Mouse (Mus musculus) left cerebral cortex, adult 18-20 months (tissue): ENCODE data around the gene Fam196b. TPM values are rescaled to one million over a fixed set of nuclear protein-coding genes. Genes with fewer than 3 reads are reported as not detected.
A peak's percentile ranks its signal among the peaks of the same experiment; 100 is the strongest.

Experiments used
- DNase-seq, 2 experiments: peaks; one replicate each; pipeline ENCODE4 v3.0.0; 2021 to 2022; ENCODE audit warnings: low spot score in 2 of 2, mixed read lengths in 1 of 2
- total RNA-seq, 2 experiments: library from RNA; stranded (reverse); gene quantifications; 2 replicates each; pipeline ENCODE4 v1.2.3; 2021

Fam196b gene
- total RNA-seq, 2 experiments from 2014 or later = 0.95 to 1.1 TPM

DNA sequence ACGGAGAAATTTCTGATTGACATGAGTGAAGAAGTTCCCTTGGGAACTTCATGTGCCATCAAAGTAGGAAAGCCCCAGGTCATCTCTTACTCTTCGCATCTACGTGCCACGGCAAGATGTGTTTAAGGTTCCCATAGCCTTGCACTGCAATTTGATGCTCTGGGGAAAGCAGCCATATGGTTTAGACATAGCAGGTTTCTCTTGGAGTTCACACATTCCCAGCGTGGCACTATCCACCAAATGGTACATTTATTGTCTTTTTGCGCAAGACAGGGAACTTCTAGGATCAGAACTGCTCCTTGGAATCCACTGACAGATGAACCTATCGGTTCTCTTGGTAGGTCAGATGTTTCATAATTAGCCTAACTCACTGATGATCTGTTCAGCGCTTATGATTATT is 86.7 kb downstream of the Fam196b start:
- peak in 1 of 2 experiments; percentile 9 for DNase-seq

DNA sequence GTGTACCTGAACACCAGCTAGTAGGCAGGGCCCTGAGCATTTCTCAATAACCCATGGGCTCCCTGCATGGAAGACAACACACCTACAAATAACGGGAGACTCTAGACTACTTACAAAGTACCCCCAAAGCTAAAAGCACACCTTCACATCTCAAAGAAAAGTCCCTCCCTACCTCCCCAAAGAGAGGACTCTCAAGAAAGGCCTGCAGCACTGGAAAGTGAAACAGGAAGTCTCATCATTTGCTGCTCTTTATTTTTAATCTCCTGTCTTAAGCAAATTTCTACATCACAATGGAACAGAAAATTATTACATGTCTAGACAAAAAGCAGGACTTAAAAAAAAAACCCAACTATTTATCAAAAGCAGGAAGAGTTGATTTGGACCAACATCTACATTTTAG is 90.7 kb downstream of the Fam196b start:
- no peak for DNase-seq

DNA sequence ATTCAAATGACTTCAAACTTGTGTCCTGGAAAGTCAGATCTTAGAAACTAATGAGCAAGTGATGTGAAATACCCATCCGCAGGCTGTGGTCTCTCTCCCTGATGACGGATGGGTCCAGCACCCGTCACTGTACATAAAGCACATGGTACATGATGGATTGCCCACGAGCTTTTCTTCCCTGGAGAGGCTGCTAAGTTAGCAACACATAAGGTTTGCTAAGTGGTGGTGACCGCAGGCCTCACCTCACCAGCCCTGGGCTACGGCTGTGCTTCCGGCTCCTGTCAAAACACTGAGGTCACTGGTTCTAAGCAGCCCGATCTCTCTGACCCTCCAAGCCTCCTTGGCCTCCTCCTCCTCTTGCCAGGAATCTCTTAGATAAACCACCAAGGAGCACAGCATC is 91.7 kb downstream of the Fam196b start:
- no peak for DNase-seq

DNA sequence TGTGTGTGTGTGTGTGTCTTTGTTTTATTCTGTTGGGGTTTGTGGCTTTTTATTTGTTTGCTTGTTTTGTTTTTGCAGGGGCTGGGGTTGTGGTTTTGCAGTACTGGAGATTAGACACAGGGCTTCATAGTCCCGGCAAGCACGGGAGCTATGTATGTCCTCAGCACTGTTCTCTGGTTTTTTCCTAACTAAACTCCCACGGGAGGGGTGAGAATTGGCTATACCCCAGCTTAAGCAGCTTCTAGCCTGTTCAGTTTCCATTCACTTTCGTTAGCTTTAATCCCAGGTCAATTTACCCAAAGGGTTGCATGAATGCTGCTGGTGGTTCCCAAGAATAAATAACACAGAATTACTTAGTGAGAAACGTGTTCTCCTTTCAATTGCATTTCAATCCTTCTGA is 92.2 kb downstream of the Fam196b start:
- no peak for DNase-seq

DNA sequence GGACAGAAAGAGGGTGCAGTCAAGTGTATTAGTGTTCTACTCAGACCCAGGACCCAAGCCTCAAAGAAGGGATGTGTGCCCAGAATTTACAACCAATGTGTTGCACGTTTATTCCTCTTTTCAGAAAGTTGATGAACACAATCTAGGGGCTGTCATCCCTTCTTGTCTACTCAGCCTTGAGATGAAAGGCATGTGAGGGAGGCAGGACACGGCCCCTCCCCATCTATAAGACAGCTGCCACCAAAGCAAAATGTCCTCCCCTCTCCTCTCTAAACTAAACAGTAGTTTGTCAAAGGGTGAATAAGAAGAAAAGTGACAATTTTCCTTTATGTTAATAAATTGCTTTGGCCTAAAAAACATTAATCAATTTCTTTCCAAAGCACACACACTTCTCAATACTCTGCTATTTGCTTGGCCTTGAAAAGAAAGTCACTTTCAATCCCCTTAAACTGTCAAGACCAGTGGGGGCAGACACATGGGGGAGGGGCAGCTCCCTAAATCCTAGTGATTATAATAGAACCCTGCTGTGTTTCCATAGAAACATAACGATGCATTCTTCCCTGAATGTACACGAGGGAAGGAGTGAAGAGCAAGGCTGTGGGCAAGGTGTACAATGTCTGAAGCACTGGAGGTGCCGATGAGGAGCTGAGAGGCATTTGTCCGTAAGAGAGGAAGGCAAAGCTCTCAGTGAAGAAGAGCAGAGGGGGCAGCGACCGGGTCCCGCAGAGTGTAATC is 101.4 kb downstream of the Fam196b start:
- no peak for DNase-seq

DNA sequence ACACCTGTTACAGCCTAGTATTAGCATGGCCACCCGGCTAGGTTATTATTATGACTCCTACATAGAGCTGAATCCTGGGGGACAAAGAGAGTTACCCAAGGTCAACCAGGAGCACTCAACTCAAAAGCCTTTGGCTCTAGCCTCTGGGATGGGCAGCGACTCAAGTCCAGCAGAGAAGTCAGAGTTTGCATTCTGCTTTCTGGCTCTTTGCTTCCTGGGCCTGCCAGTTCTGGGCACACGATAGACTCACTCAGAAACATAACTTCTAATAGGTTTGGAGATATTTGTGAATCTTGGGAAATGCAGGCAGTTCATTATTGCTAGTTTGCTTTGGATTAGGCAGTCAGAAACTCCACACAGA is 102.0 kb downstream of the Fam196b start:
- DNase-seq = no peak

DNA sequence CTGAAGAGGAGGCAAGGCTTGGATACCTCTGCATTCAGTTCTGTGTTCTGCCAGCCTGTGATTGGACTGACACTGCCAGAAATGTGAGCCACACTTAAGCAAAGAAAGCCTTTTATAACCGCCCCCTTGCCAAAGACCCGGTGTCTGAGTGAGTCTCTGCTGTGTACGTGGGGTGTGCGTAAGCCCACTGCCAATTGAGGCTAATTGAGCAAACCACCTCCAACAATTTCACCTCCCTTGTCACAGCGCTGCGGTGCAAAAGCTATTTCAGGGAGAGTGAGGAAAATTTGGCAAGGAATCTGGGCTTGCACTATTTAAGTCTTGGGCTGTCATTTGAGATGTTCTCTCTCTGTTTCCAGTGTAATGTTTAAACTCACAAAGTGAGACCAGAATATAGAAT is 106.4 kb downstream of the Fam196b start:
- DNase-seq = peak; percentile 32 to 71

DNA sequence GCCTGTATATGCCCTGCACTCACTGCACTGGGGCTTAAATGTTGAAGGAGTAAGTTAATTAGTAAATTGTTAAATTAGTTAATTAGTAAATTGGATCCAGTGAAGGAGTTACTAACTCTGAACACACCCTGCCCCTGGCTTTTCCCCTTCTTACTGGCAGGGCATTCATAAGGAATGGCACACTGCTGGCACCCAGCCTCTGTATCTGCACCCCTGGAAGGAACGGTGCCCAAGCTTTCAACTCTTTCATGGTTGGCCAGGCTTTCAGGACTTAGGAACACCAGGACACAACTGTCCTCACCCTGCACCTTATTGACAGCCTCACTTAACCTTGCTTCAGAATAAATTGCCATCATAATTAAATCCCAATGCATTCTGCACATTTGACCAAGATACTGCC is 109.9 kb downstream of the Fam196b start:
- DNase-seq = no peak

DNA sequence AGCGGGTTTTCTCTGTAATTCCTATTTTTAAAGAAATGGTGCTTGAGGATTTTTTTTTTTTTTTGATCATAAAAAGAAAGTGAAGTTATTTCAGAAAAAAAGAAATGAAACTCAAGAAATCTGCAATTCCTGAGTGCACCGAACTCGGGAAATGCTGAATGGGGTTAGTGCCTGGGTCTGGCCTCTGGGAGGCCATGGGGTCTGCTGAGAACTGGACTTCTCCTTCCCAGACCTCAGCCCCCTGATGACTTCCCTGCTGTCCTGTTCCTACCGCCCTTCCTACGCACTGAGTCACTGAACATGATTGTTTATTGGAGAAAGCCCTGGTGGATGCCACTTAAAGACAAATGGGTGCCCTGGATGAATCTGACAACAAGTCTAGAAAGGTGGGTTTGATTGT is 112.6 kb downstream of the Fam196b start:
- DNase-seq = no peak

DNA sequence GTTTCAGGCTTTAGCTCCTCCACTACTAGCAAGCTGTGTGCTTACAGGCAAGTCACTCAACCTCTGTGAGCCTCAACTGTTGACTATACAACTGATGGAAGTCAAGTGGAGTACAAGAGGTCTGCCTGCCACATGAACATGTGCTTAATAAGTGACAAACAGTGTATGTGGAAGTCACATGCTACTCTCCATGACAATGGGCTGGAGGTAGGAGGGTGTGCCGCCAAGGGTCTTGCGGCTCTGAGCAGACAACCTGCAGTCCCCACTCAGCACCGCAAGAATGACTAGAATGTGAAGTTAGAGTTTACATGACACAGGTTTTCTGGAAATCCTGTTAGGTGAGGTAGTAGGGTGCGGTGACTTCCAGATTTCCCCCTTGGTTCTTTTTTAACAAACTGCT is 116.3 kb downstream of the Fam196b start:
- DNase-seq = no peak

DNA sequence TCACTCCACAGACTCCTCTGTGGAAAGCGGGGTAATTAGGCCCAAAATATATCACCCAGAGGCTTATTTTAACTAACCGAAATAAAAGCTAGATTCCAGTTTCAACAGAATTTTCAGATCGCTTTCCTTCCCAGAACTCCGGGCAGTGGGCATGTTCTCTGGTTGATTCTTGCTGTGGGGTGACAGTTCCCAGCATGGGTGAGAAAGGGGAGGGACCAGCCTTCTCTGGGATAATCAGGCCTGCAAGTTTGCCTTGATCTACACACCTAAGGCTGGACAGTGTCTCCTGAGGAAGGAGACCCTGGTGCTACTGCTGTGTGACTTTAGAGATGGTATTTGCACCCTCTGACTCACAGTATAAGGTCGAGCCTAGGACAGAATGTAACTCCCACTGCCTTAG is 116.7 kb downstream of the Fam196b start:
- no peak for DNase-seq

DNA sequence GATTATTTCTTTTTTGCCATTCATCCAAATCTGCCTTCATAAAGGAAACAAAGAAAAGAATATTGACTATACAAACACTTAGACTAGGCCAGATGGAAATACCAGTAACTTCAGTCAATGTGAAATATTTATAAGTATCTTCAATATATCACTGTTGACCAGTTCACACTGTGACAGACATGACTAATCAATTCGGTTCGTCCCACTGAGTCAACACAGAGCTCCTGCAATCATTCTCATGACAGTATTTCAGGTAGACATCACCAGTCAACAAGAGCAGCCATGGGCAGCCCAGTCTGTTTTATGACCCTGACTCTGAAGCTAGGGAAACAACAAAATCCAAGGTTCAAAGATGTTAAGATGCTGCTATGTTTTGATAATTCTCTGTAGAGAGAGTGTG is 117.4 kb downstream of the Fam196b start:
- DNase-seq = no peak

DNA sequence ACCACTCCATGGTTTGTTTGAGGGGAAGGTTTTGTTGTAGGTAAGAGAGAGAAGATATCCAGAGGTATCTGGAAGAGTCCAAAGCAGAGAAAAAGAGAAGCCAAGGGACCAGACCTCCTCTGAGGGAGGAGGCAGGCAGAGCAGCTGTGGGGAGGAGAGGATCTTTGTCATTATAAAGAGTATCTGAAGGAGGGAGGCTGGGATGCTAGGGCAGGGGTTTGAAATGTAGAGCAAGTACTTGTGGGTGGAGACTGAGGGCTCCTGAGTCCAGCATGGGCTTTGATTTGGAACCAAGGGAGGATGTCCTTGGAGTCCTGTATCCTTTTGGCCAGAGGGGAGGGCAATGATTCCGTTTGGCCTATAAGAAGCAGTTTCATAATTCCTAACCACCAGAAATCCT is 122.8 kb downstream of the Fam196b start:
- DNase-seq = no peak

DNA sequence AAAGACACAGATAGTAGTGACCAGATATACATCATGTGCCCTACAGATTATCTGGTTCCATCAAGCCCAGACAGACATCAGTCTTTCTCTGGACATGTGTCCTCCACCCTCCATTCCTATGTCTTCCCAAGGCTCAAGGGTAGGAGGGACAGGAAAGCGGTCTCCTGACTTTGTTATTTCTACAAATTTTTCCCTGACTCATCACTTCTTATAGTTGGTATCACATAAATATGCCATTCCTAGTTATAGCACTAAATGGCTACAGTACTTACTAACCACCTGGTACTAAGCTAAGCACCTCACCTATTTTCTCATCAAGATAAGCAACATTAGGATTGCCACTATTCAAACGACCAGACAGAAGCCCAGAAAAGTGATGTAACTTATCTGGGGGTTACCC is 123.8 kb downstream of the Fam196b start:
- no peak for DNase-seq

DNA sequence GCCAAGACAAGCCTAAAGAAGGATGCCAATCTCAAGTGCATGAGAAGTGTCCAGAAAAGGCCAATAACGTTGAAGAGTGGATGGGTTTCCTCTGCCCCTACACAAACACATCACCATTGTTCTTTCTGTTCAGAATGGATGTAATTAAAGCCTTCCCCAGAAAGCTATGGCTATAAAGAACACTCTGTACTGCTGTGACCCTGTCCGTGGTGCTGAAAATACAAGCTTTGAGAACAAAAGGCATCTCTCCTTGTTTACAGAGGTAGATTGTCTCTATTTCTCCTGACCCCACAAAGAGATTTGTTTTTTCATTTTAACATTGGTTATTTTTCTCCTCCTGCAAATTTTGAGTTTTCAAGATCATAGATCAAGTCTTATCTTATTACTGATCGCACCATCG is 133.3 kb downstream of the Fam196b start:
- DNase-seq = no peak

DNA sequence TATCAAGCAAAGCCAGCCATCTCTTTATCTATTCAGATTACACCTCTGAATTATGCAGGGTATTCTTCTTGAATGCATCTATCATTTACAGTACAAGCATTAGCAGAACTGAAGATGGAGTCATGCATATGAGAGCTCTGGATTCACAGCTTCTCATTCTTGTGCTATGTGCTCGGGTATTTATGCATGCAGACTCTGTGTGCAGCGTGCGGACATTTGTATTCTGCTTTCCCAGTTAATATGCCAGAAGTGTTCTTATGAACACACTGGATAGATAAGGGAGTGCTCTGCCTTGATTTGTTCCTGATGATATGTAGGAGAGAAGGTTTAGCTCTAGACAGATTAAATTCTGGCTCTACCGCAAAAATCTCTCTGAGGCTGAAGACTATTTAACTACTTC is 135.3 kb downstream of the Fam196b start:
- no peak for DNase-seq

DNA sequence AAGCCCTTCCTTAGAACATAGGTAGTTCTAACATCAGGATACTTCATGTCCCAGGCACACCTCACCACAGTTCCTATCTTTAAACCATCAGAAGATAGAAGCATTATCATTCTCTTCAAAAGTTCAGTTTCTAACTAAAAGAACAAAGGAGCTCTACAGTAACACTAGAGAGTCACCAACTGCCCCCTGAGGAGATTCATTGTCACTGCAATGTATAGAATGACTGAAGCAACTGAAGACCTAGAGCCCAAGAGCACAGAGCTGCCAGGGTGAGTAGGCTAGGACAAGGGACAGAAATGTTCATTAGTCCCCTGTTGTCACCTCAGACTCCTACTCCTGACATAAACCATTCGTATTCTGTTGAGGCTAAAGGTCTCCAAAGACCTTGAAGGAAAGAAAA is 152.4 kb downstream of the Fam196b start:
- DNase-seq = no peak

DNA sequence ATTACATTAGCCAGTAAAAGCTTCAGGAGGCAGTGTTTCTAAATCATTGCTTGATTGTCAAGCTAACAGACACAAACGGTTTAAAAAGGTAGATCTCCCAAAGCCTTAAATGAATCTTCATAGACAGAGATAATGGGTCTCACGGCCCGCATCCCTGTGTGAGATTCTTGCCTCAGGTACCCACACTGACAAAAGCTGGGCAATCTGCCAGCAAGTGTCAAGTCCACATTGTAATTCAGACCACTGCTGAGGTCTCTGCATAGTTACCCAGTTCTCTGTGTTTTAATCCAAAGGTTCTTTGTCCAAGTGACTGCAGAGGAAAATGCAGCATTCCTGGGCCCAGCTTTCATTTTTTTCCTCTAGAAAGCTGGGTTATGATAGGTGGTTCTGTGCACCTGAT is 153.9 kb downstream of the Fam196b start:
- no peak for DNase-seq

DNA sequence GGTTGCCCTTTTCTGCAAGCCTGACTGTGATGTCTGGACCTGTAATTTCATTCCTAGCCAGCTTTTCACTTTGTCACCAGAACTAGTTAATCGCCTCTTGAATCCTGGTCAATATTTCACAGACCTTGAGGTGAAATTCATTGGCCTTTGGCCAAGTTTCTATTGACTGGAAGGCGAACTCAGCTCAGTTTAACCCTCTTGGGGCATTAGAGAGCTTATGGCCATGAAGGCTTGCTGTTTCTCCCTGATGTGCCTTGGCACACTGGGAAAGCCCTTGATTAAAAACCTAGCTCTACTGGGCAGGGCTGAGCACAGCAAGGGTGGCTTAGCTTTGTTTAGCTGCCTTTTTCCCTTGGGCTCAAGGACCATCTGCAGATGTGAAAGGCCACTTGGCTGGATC is 155.2 kb downstream of the Fam196b start:
- no peak for DNase-seq

Other genes with a start within 250 kb of the Fam196b start
- not detected for gene 4930469K13Rik, start 216.3 kb upstream of the Fam196b start, total RNA-seq
- under 1 TPM in 1 of 2 experiments, not detected in 1; 0.14 TPM for gene Foxi1, start 106.7 kb upstream of the Fam196b start, total RNA-seq